Mouse (Mus musculus): ENCODE results near the gene Skp2. TPM values are rescaled to one million over a fixed set of nuclear protein-coding genes. Genes with fewer than 3 reads are reported as not detected.
A peak's percentile ranks its signal among the peaks of the same experiment; 100 is the strongest.

The Skp2 gene
- polyA plus RNA-seq, 1 experiment: 3.5 TPM

DNA sequence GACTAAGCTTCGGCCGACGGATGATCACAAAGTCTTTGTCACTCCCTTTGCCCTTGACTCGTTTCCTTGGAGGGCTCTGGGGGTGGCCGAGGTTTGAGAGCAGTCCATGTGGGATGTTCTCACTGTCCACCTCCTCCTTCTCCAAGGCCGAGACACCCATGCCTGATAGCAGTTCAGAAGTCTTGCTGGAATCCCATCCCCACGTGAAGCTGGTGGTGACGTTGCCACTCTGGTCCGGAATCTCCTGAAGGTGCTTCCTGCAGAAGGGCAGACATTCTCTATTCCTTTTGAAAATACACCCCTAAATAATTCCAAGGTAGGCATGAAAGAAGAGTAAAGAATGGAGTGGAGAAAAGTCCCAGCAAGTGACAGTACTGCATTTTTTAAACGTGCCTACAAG, 15.8 kb downstream of the Skp2 start:
- H3K4me3 ChIP-seq (ENCODE audit: insufficient read depth, low read length): peak overlapping the region; percentile 83
- TF ChIP-seq POLR2A (IDR thresholded peaks at IDR 0.05; ENCODE audit: extremely low read depth, insufficient read depth, low read length) (no peak), CTCF (IDR thresholded peaks at IDR 0.05; ENCODE audit: extremely low read depth, insufficient read depth, low read length) (no peak)
- peaks cover 3% of the 10 kb centered on the region; the same call in 1 of the 2 replicates for H3K4me1 ChIP-seq (ENCODE audit: control insufficient read depth, insufficient read depth, low read length)
- no peak overlapping the region for H3K27ac ChIP-seq (ENCODE audit: insufficient read depth, low read length)

DNA sequence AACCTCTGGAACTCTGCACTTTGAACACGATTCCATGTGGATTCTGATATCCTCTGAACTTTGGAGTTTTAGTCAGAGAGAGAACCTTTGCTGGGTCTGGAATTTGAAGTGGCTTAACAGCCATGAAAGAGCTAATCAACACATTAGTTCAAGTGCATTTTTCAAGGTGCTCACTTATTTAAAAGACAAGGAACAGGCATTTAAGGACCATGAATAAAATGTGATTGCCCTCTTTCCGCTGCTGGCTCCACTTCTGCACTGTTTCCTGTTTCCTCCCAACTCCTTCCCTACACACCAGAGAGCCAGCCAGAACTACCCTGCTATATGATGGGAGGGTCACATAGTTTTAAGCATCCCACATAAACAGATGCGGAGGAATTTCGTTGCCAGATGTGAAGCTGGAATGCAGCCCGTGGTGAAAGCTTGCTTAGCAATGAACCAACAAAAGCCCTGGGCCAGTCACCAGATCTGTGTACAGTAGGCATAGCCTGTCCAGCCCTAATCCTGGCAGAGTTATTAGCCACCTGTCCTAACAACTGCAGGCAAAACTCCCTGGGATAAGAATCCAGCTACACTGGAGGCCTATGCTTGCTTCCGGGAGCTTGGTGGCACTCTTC, 20.2 kb downstream of the Skp2 start:
- Histone ChIP-seq H3K27ac (ENCODE audit: insufficient read depth, low read length) (no peak overlapping the region), H3K4me3 (ENCODE audit: insufficient read depth, low read length) (no peak overlapping the region), H3K4me1 (ENCODE audit: control insufficient read depth, insufficient read depth, low read length) (peaks cover 4% of the 10 kb centered on the region; the same call in 1 of the 2 replicates)
- TF ChIP-seq POLR2A (IDR thresholded peaks at IDR 0.05; ENCODE audit: extremely low read depth, insufficient read depth, low read length): no peak
- no peak for TF ChIP-seq CTCF (IDR thresholded peaks at IDR 0.05; ENCODE audit: extremely low read depth, insufficient read depth, low read length)

DNA sequence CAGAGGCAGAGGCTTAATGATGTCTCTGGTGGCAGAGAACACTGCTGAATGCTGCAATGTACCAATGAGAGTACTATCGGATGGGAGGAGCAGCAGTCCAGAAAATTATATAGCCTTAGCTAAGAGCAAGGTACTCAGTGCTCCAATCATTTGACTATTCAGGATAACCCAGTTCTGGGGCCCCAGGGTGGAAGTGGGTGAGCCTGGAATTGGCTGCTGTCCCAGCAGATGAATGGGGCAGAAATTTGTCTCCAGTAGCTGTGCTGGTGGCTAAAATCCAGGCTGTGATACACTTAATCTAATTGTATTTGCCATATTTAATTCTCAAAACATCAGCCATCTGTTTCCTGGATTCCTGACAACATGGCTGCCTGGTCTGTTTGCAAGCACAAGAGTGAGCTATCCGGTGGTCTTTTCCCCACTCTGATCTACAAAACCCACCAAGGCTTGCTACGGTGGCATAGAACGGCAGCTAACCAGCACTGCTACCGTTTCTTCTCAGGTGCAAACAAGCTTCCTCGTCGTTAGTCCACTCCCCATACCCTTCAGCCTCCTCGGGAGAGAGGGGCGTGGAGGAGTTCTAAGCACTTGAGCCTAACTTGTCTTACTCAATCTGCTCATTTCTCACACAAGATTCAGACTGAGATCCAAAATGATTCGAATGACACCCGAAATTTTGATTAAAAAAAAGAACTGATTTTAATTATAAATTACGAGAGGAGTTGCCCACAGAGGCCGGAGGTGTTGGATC, 22.4 kb downstream of the Skp2 start:
- Histone ChIP-seq H3K27ac (ENCODE audit: insufficient read depth, low read length) (no peak overlapping the region), H3K4me3 (ENCODE audit: insufficient read depth, low read length) (no peak overlapping the region), H3K4me1 (ENCODE audit: control insufficient read depth, insufficient read depth, low read length) (peaks cover 2% of the 10 kb centered on the region; the same call in 1 of the 2 replicates)
- TF ChIP-seq CTCF (IDR thresholded peaks at IDR 0.05; ENCODE audit: extremely low read depth, insufficient read depth, low read length) (no peak), POLR2A (IDR thresholded peaks at IDR 0.05; ENCODE audit: extremely low read depth, insufficient read depth, low read length) (no peak)

DNA sequence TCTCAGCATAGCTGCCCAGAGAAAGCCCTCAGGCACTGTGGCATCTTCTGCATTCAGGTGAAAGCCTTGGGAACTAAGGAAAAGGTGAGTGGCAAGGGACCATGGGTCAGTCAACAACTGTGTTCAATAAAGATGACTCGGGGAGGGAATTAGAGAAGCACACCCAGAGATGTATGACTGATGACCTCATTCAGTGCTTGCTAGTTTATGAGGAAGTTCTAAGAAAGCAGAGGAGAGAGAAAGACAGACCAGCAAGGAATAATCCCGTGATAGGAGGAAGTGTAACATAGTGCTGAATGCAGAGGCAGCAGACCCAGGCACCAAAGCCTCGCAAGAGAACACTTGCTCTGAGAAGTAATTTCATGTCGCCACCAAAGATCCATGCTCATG, 23.7 kb downstream of the Skp2 start:
- H3K27ac ChIP-seq (ENCODE audit: insufficient read depth, low read length): no peak overlapping the region
- H3K4me3 ChIP-seq (ENCODE audit: insufficient read depth, low read length): no peak overlapping the region
- no peak for TF ChIP-seq POLR2A (IDR thresholded peaks at IDR 0.05; ENCODE audit: extremely low read depth, insufficient read depth, low read length)
- no peak for TF ChIP-seq CTCF (IDR thresholded peaks at IDR 0.05; ENCODE audit: extremely low read depth, insufficient read depth, low read length)
- H3K4me1 ChIP-seq (ENCODE audit: control insufficient read depth, insufficient read depth, low read length): peaks cover 2% of the 10 kb centered on the region; the same call in 1 of the 2 replicates

DNA sequence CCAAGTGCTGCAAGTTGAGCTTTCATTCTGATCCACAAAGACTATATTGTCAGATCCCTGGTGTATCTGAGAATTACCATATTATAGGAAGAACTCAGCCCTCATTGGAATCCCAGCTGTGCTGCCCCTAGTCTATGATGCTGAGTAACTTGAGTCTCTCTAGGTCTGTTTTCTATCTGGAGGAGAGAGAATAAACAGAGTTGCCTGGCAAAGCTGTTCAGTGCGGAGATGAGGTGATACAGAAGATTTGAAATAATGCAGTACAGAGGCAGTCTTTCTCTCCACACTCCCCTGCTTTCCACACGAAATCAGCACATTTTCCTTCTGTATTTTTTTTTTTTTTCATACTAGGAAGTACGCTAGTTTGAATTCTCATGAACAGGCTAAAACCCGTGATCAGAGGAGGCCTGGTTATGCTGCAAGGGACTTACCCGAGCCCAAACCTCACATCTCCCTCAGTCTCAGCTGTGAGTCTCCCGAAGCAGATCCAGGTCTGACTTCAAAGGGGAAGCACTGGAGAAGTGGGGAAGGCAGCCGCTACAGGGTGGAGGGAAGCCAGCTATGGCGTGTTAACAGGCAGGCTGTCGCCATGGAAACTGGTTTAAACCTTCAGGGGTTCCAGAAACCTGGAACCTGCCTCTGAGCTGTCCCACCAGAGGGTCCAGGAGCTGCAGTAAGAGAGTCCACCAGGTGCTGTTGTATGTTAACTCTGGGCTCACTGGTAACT, 24.3 kb downstream of the Skp2 start:
- no peak overlapping the region for H3K27ac ChIP-seq (ENCODE audit: insufficient read depth, low read length)
- peaks cover 2% of the 10 kb centered on the region; the same call in 1 of the 2 replicates for H3K4me1 ChIP-seq (ENCODE audit: control insufficient read depth, insufficient read depth, low read length)
- no peak overlapping the region for H3K4me3 ChIP-seq (ENCODE audit: insufficient read depth, low read length)
- no peak for TF ChIP-seq POLR2A (IDR thresholded peaks at IDR 0.05; ENCODE audit: extremely low read depth, insufficient read depth, low read length)
- TF ChIP-seq CTCF (IDR thresholded peaks at IDR 0.05; ENCODE audit: extremely low read depth, insufficient read depth, low read length): no peak

DNA sequence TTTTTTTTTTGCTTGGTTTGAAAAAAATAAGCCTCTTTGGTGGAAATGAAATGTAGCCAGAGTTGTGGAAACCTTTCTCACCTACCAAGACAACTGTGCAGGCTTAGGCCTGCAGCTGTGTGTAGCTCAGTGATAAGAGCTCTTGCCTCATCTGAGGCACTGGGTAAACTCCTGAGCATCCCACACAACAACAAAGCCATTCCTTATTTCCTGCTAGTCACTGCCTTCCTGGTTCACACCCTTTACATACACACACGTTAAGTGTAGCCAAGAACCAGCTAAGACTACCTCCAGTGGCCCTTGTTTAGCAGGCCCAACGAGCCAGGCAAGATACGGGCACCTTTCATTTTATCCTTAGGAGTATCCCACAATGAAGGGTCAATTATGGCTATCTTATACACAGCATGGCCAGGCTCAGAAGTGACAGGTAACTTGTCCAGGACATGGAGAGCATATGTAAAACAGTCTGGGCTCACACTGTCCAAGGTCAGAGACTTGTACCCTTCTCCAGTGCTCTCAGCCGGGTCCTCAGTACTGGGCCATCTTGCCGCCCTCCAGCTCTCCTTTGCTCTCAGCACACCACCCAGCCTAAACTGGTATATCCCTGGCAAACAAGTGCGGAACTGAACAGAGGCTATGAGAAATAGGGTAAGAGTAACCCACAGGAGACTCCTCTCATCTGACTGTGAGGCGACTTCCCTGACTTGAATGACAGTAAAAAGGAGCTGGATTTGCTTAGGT, 28.0 kb downstream of the Skp2 start:
- H3K4me1 ChIP-seq (ENCODE audit: control insufficient read depth, insufficient read depth, low read length): no peaks in the 10 kb centered on the region
- TF ChIP-seq POLR2A (IDR thresholded peaks at IDR 0.05; ENCODE audit: extremely low read depth, insufficient read depth, low read length) (no peak), CTCF (IDR thresholded peaks at IDR 0.05; ENCODE audit: extremely low read depth, insufficient read depth, low read length) (no peak)
- no peak overlapping the region for H3K4me3 ChIP-seq (ENCODE audit: insufficient read depth, low read length)
- no peak overlapping the region for H3K27ac ChIP-seq (ENCODE audit: insufficient read depth, low read length)

DNA sequence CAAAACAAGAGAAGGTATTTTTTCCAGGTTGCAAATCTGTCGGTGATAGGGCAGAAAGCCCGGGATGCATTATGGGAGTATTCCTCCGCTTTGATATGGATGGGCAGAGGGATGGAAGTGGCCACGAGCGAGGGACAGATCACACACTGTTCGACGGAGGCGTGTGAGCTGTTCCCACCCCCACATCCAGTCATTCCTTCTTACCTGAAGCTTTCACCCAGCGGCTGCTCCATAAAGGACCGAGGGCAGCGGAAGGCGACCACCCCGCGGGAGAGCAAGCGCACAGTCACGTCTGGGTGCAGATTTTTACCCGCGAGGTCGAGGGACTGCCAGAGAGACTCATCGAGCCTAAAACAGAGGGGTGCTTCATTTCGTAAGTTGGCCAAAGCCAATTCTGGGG, 30.4 kb downstream of the Skp2 start:
- Histone ChIP-seq H3K4me1 (ENCODE audit: control insufficient read depth, insufficient read depth, low read length) (no peaks in the 10 kb centered on the region), H3K4me3 (ENCODE audit: insufficient read depth, low read length) (no peak overlapping the region), H3K27ac (ENCODE audit: insufficient read depth, low read length) (no peak overlapping the region)
- TF ChIP-seq POLR2A (IDR thresholded peaks at IDR 0.05; ENCODE audit: extremely low read depth, insufficient read depth, low read length) (no peak), CTCF (IDR thresholded peaks at IDR 0.05; ENCODE audit: extremely low read depth, insufficient read depth, low read length) (no peak)

DNA sequence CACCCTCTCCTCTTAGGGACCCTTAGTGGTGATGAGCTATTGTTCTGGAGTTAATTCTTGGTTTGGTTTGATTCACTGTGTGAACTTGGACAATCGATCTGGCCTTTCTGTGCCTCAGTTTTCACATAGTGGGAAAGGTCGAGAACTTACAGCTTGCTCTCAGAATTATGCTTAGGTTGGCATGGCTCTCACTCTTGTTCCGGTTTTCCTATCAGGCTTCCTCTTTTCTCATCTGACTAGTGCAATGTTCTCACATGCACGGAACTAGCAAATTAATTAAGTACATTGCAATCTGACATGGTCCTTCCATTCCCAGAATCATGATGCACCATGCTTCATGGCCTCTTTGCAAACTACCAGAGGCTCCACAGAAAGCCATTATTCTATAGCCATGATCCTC, 32.2 kb downstream of the Skp2 start:
- H3K27ac ChIP-seq (ENCODE audit: insufficient read depth, low read length): no peak overlapping the region
- no peaks in the 10 kb centered on the region for H3K4me1 ChIP-seq (ENCODE audit: control insufficient read depth, insufficient read depth, low read length)
- TF ChIP-seq POLR2A (IDR thresholded peaks at IDR 0.05; ENCODE audit: extremely low read depth, insufficient read depth, low read length): no peak
- TF ChIP-seq CTCF (IDR thresholded peaks at IDR 0.05; ENCODE audit: extremely low read depth, insufficient read depth, low read length): no peak
- no peak overlapping the region for H3K4me3 ChIP-seq (ENCODE audit: insufficient read depth, low read length)

DNA sequence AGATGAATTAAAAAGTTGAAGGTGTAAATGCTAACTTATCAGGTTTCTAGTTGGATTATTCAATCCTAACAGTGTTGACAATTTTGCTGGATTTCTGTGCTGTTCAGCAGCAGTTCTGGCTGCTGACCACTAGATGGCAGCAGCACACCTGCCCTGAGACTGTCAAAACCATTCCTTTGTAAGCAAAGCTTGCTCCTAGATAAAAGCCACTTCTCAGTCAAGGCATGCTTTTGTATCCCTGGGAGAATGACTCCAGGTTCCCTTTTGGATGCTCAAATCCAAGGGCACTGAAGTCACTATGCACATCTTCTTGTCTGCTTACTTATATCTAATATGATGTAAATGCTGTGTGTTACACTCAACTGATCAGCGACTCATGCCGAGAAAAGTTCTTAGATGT, 35.1 kb downstream of the Skp2 start:
- Histone ChIP-seq H3K4me1 (ENCODE audit: control insufficient read depth, insufficient read depth, low read length) (no peaks in the 10 kb centered on the region), H3K27ac (ENCODE audit: insufficient read depth, low read length) (no peak overlapping the region), H3K4me3 (ENCODE audit: insufficient read depth, low read length) (no peak overlapping the region)
- TF ChIP-seq CTCF (IDR thresholded peaks at IDR 0.05; ENCODE audit: extremely low read depth, insufficient read depth, low read length) (peak; percentile 96), POLR2A (IDR thresholded peaks at IDR 0.05; ENCODE audit: extremely low read depth, insufficient read depth, low read length) (no peak)
